Mouse (Mus musculus) olfactory bulb, adult 2 months (tissue): Measurements from ENCODE around the gene Crygn.

Experiments
- CTCF ChIP-seq: fragments of 200-500 bp; IDR thresholded peaks from 2 replicates; pipeline ENCODE4 v1.5.1; 2012; ENCODE audit warnings: low read depth, mild to moderate bottlenecking, low read length, moderate library complexity; ENCODE audit not compliant: insufficient read depth
- POLR2A ChIP-seq: fragments of 200-500 bp; IDR thresholded peaks from 2 replicates; pipeline ENCODE4 v1.6.1; 2012; ENCODE audit warnings: mild to moderate bottlenecking, low read depth, low read length, moderate library complexity; ENCODE audit not compliant: insufficient read depth

- TF ChIP-seq CTCF (no peak), POLR2A (no peak)
Measured at GRCm38 (mm10) chr5:24738517-24738916, 19.3 kb downstream of the Crygn start.
